Mouse (Mus musculus) adrenal gland (tissue): ENCODE results near the gene Ier5l.

Source experiments
- intact Hi-C: fragments of 180-260 bp; cut with DNase I; formaldehyde crosslinking; loops from one replicate; pipeline ENCODE4 v1.15.1; 2025

The Ier5l gene

DNA sequence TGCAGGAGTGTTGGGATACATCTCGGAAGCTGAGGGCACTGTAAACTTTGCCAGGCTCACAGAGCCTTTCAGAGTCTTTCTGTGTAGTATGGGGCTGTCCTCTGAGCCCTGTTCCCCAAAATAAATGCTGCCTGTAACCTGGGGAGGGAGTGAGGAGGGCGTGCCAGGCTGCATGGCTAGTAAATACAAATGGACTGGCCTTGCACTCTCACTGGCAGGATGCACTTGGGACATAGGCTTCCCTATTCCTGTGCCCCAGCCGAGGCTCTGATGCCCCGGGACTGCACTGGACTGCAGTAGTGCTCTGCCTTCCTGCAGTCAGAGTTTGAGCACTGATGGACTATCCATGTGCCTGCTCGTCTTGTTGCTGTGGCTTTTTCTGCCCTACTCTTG is 31.5 kb downstream of the Ier5l start:
- intact Hi-C loops: no loop called here

DNA sequence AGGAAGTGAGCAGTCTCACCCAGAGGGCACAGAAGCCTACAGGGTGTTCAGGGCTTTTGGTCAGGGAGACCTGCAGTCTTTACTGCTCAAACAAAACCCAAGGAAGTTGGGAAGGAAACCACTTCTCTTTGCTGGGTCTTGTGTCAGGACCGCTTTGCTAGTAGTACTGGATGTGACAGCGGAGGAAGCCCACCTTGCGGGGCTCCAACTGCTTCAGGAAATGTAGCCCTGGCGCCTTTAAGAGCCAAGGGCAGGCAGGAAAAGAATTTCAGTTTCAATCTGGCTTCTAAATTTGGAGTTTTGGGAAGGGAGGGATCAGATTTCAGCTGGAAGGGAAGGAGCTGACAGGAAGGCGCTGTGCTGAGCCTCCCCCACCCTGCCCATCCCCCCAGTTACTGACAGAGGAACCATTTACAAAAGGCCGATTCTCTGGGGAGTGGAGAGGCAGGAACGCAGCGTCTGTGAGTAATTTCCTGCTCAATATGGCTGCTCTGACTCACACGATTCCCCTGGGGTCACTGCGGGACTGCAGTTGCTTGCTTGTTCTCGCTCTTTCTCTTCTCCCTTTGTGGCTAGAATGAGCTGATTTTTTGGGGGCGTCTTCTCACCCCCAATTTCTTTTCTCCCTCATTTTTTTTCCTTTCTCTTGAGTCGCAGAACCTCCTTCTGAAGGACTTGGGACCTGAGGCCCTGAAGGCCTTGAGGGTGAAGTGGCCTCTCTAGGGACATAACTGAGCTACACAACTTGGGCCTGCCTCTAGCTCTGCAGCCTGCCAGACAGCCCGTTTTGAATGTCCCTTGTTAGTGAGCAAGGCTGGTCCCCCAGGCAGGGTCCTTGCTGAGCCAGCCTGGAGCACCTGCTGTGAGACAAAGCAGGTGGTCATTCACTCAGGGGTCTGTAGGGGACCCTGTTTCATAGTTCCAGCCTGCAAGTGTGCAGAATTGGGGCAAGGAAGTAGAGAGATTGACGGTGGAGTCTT is 32.2 kb downstream of the Ier5l start:
- intact Hi-C loops: no loop called here

DNA sequence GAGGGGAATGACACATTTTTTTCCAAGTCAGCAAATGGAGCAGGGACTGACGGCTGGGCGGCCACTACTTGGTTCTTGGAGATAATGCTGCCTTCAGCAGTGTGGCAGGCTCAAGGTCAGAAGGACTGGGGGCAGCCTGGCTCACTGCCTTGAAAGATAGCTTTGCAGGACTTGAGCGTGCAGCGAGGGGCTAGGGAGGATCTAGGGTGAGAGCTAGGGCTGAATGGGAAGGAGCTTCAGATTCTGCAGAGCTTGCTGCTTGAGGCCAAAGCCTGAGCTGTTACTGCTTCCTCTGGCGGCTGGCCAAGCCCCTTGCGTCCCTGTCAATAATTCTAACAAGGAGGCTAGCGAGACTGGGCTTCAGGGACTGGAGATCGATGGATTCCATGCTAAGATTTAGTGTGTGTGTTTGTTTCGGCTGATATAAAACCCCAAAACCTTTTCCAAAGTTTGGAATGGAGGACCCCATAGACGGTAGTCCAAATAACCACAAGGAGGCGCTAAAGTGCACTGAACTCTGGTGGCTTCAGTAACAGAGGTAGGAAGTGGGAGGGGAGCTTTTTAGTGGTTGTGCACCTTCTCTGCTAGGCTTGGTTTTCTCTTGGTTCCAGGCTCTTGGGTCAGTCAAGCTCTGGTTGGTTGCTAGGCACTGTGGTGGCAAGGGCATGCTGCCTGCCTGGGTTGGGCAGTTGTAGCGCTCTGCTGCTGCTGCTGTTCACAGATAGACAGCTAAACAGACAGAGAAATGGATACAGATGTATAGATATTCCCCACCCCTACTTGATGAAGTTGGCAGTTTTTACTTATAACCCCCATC is 33.1 kb downstream of the Ier5l start:
- intact Hi-C loops: no loop called here

- intact Hi-C loops: no loop called here
These were observed 33.8 kb downstream of the Ier5l start for GRCm38 (mm10) chr2:30440211-30440700.

DNA sequence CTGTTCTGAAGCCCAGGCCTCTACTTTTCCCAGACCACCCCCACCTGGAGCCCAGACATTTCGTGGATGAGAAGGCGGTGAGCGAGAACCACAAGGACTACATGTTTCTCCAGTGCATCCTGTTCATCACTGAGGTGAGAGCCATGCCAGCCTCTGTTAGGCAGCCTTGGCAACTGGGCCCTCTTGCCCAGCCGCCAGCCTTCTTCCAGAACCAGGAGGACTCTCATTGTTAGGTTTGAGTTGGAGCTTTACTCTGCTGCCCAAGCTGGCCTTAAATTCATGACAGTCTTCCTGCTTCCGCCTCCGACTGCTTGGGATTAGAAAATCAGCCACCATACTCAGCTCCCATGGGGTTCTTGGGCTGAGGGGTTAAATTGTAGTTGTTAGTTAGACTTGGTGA is 34.4 kb downstream of the Ier5l start:
- intact Hi-C loops: loop anchor here (5.0 kb wide), 1 partner anchor 493 kb away; no protein-coding TSS in a partner anchor

DNA sequence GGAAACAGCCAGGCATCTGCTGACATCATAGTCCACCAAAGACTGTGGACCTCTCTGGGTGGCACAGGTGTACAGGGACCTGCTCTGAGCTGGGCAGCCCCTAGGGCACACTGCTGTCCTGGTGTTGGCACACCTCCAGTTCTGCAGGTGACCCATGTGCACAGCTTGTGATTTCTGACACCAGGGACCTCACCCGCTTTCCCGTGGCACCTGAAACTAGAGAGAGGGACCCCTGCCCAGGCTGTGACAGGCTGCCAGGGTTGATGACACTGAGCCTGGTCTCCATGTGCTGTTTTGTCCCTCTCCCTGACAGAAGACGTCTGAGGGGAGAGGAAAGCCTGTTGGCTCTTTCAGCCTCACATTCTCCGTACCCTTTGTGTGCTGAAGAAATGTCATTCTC is 36.2 kb downstream of the Ier5l start:
- intact Hi-C loops: loop anchor here (2.0 to 5.0 kb wide), 2 partner anchors 357 to 495 kb away; no protein-coding TSS in a partner anchor

GRCm38 (mm10) chr2:30436809-30437208 is 37.2 kb downstream of the Ier5l start:
- intact Hi-C loops: loop anchor here (2.0 to 5.0 kb wide), 2 partner anchors 358 to 495 kb away; no protein-coding TSS in a partner anchor

GRCm38 (mm10) chr2:30436156-30436545 is 37.9 kb downstream of the Ier5l start:
- intact Hi-C loops: loop anchor here (2.0 to 5.0 kb wide), 2 partner anchors 359 to 496 kb away; no protein-coding TSS in a partner anchor

DNA sequence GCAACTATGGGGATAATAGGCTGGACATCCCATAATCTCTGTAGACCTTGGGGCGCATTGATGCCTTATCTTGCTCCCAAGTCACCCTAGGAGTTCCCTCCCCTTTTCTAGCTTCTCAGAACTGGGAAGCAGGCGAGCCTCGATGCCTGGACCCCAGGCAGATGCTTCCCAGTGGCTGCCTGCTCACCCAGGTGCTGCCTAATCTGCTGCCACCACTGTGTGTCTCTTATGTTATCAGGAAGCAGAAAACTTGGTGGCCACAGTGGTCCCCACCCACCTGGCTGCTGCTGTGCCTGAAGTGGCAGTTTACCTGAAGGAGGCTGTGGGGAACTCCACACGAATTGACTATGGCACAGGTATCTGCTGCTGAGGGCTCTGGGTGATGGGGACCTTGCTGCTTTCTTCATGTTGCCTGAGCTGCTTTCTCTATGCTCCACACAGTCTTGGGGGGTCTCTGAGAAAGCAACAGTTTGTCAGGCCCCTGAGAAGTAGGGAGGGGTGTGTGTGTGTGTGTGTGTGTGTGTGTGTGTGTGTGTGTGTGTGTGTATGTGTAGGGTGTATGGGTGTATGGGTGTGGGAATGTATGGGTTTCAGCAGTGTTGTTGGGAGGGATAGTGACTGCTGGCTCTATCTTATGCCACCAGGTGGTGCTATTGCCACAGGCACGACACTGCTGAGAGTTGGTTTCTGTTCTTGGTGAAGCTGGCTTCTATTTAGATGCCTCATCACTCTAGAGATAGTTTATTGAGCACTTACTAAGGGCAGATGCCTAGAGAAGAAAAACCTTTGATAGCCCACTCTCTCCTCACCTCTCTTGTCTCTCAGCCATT is 38.5 kb downstream of the Ier5l start:
- intact Hi-C loops: loop anchor here (2.0 to 5.0 kb wide), 2 partner anchors 359 to 497 kb away; no protein-coding TSS in a partner anchor

DNA sequence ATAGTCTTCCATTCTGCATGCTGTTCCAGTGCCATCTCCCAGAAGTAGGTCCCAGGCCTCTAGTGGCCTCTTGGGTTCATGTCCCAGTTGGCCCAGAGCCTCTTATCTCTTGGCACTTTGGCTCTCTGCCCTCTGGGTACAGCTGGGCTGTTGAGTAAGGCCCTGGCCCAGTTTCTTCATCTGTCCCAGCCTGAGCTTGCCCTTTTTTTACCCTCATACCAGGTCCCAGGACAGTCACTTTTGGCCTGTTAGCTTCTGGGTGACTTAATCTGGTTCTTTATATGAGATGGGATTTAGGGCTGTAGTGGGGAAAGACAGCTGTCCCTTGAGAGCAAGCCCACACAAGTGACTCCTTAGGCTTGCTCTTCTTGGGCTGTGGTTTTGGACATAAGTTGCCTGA is 44.9 kb downstream of the Ier5l start:
- intact Hi-C loops: no loop called here
